Mouse (Mus musculus): Measurements from ENCODE around the gene Gm48552.
A peak's percentile ranks its signal among the peaks of the same experiment; 100 is the strongest.

Gene Gm48552

DNA sequence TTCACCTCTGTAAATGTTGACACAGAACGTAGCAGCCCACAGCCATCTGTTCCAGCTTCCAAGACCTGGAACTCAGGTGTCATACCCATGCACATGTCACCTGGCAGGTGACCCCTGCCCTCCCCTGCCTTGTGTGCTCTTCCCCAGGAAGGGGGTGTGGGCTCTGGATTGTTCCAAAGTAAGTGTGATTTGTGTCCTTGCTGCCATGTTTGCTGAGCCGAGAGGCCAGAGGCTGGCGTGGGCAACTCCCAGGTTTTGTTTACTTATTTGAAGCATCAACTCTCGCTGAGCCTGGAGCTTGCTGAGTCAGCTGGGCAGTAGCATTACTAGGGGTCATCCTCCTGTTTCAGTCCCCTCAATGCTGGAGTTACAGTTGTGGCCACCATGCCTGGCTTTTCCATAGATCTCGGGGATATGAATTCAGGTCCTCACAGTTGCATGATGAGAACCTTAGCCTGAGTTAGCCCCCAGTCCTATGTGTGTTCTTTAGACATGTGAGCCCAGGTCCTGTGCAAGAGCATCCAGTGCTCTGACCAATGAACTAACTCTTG, at the start of gene Gm48552:
Gene Gm48552, plus strand, starts transcription at position 501 of the 551 bp plus-strand sequence.
- DNase-seq = no peak

DNA sequence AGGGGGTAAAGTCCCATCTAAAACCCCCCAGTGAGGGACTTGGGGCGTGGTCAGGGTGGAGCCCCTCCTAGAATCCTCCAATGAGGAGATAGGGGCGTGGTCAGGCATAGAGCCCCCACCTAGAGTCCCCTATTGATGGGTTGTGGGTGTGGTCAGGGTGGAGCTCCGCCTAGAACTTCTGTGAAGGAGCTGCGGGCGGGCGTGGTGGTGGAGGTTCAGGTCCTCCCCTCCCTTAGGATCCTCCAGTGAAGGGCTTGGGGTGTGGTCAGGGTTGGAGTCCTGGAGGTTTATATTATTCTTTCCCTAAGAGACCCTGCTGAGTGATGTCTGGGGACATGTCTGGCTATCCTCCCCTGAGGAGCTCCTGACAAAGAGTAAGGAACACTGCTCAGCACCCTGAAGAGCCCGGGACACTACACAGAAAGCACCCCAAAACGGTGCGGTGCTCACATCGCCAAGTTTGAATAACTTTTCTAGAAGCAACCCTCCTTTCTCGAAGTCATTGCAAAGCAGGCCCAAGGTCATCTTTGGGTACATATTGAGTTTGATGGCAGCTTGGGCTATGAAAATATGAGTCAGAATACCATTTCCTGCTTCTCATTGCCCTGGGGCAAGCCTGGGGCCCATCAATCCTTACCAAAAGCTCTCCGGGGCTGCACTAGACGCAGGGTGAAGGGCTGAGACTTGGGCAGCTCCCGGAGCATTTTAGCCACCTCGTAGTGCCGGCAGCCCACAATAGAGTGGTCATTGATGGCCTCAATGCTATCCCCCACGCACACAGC, 48.1 kb upstream of the Gm48552 start:
- peak; percentile 92 for DNase-seq

DNA sequence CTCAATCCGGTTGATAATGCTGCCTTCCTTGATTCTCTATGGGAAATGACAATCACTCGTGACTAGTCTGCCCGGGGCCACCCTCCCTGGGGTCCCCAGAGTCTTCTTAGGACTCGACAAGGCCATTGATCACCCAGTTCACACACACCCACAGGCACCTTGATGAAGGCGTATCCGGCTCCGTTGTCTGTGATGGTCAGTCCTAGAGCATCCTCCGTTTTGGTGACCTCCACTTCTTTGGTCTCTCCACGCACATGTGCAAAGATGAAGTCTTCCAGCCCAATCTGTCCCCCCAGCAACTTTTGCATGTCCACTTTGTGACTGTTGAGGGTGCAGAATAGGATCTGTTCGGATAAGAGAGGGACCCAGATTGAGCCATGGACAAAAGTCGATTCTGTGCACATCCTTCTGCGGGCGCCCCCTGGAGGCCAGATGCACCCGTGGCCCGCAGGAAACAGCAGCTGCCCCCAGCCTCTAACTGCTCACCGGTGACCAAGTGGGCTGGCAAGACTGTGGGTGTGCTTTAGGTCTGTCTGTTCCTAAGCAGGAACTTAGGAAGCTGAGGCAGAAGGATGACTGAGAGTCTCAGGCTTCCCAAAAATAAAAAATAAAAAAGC, 47.4 kb upstream of the Gm48552 start:
- DNase-seq = peak; percentile 95

DNA sequence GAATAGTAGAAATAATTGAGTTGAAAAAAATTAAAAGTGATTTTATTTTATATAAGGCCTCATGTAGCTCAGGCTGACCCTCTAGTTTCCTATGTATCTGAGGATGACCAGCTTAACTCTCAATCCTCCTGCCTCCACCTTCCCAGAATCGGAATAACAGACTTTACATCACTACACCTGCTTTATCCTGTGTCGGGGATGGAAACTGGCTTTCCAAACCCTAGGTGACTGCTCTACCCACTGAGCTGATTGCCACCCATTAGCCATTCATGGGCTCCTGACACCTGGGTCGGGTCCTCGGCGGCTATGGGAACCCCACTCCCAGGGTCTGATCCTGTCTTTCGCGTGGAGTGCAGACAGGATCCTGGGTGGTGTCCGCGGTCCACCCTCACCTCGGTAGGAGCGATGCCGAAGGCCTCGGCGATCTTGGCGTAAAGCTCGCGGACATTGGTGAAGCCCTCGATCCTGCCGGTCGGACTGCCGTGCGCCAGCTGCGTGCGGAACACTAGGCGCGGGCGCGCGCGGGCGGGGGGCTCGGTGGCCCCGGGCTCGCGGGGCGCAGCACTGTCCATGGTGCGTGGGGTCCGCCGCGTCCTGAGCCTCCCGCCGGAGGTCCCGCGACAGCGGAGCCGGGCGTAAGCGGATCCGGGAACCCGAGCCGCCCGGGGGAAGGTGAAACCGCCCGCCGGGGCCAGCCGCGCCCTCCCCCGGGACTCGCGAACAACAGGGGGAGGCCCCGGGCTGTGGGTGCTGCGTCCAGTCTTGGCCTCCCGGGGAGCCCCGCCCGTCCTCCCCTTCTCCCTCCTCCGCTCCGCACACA, 45.9 kb upstream of the Gm48552 start, which contains the start of gene Gipc3:
Gene Gipc3, minus strand, starts transcription at position 581 of the 820 bp plus-strand sequence.
- DNase-seq = peak; percentile 95

DNA sequence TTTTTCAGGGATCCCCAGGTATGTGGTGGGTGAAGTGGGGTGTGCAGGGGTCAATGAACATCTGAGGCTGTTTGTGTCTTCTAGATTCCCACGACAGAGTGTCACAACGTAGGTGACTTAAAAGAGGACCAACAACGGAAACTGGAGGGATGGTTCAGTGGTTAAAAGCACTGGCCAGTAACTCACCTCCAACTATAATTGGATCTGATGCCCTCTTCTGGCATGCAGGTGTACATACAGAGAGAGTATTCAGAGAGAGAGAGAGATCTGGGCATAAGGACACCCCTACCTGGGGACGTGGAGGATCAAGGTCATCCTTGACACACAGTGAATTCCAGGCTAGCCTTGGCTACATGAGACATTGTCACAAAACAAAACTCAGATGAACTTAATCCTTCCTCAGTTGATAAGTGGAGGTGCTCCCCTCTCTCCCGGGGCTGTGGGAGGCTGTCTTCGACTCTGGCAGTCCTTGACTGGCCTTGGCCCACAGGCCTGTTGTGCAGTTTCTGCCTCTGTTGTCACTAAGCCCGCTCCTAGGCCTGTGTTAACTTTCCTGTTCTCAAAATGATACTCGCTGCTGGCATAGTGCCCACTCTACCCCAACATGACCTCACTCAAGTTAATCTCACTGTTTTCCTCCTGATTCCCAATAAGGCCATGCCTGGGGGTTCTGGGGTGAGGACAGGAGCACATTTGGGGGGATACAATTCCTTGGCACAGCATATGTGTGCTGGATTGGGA, 44.2 kb upstream of the Gm48552 start:
- DNase-seq = no peak

DNA sequence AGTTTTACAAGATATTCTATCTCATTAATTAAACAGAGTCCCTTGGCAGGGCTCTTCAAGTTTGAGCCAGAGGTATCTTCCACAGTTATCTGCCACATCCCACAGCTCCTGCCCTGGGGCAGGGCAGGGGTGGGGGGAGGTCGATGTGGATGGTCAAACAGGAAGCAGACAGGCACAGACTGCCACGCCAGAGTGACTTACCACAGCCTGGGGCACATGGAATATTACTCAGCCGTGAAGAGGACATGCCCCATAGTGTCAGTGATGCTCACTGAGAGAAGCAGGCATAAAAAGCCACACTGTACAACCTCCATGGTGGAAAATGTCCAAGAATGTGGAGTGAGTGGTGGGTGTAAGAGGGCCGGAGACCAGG, 43.7 kb upstream of the Gm48552 start:
- no peak for DNase-seq

DNA sequence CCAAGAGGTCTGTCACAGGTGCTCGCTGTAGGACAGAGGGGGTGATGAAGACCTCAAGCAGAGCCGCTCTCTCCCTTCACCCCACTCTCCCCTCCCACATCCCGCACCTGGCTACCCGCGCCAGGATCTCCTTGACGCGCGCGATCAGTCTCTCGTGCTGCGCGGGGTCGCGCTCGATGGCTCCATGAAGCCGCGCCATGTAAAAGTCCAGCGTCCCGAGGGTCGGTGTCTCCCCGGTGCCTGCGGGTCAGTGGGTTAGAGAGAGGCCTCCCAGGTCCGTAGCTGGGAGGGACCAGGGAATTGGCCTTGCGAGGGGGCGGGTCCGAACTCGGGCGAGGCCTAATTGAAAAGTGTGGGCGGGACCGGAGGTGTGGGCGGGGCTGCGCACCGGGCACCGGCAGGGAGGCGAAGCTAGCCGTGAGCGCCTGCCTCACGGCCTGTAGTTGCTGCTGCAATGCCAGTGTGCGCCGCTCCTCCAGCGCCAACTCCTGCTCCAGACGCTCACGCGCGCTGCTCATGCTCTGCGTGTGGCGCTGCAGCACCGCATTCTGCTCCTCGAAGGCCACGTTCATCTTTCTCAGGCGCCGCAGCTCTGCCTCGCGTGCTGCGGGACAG, 42.2 kb upstream of the Gm48552 start:
- DNase-seq = peak; percentile 95

DNA sequence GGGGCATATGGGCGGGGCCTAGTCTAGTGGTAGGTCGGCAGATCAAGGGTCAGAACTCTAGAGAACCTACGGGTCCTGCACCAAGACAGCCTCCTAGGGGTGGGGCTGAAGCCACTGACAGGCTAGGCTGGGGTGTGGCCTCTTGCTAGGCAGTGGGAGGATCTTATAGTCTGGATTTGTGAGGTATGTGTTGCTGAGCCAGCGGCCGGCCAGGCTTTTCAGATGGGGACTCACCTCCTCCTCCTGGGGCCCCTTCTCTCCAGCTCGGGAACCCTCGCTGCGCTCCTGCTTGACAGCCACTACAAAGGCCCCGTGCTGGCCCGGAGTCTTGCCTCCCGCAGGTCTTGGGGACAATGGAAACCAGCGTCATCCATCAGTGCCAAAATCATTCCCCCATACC, 39.7 kb upstream of the Gm48552 start:
- DNase-seq = peak; percentile 97

DNA sequence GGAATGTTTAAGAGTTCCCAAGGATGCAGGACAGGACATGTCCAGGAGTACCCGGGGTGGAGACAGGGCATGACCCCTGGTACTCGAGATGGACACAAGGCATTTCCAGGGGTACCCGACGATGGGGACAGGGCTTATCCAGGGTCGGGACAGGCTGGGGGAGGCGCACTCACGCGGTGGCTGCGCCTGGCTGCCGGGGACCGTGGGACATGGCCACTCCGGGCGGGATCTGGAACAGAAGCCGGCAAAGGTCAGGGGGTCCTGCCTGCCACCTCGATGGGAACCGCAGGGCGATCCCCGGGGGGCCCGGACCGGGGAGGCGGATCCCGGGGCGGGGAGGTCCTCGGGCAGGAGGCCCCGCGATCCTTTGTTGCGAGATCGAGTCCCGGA, 38.8 kb upstream of the Gm48552 start:
- DNase-seq = no peak

DNA sequence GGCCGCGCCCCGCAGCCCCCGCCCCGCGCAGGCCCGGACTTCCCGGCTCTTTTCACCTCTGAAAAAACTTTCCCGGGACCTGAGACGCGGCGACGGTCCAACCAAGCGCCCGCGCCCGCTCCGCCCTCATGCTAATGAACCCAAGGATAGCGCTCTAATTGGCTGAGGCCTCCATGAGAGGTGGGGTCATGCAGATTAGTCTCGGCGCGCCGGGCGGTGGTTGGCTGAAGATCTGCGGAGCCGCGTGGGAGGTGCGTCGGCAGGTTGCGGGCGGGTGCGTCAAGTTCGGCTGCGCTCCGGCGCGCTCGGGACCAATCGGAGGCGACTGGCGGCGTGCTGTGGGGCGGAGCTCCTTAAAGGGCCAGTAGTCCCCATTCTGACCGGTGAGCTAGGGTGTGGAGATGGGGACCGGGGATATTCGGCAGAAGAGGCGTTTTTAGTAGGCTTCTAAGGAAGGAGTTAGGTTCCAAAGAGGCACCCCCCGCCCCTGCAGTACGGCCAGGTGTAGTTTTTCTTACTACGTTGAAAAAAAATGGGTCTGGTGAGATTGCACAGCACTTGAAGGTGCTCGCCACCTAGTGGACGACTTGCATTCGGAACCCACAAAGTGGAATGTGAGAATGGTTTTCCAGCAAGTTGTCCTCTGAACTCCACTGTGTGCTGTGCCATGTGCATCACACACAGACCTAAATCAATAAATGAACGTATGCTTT, 38.3 kb upstream of the Gm48552 start, which contains the start of gene Hmg20b:
Gene Hmg20b, minus strand, starts transcription at position 130 of the 713 bp plus-strand sequence.
- peak; percentile 100 for DNase-seq

DNA sequence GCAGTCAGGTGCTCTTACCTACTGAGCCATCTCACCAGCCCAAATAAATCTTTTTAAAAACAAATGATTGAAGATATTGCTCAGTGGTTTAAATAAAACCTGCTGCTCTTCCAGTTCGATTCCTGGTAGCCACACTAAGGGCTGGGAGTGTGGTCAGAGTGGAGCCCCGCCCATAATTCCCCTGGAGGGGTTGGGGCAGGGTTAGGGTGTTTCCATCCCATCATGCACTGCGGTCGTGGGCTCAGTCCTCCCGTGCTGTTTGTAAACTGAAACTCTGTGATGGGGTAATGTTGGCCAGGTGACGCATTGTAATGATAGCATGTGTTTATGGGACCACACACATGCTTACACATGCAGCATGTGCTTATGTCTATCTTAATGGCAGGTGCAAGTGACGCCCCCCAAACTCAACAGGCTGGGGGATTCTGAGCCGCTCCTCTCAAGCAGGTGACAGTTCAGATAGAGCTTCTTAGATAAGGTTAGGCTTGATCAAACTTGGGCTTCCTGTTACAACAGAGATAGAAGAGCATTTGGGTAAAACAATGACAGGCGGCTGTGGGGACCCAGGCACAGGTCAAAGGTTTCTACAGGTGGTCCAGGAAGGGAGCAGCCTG, 37.0 kb upstream of the Gm48552 start:
- DNase-seq = peak; percentile 93

DNA sequence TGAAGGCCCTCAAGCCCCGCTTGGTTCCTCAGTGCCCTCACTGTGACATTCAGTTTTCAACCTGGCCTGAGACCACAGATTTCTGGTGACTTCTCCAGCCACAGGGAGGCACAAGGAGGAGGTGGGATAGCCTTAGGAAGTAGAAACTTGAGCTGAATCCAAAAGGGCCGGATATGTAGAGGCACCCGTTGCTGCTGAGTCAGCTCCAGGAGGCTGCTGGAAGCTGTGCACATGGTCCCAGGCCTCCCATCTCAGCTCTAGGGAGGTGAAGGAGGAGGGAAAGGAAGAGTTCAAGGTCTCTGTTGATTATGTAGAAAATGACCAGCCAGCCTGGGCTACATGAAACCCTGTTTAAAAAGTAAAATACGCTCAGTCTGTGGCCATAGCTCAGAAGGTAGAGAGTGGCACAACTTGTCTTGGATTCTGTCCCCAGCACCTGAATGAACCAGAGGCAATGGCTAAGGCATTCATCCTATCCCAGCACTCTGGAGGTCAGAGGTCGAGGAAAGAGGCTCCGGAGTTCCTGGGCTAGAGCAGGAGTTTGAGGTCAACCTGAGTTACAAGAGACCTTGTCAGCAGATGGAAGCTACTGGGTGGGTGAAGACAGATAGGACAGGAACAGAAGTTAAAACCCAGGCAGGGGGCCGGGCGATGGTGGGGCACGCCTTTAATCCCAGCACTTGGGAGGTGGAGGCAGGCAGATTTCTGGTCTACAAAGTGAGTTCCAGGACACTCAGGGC, 33.9 kb upstream of the Gm48552 start:
- DNase-seq = peak; percentile 92

DNA sequence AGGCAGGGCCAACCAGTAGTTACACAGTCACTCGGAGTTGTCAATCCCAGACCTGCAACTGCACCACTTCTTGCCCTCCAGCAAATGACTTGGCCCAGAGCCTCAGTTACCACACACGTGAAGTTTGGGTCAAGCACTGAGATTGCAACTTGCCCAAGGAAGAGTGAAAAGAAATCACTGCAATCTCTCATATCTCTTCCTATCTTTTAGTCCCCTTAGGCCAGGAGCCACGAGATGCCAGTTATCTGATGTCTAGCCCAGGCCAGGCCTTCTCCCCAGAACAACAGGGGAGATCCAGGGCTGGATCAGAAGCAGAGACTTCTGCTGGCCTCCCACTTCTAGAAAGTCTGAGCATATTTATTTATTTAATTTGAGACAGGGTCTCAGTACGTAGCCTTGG, 33.3 kb upstream of the Gm48552 start:
- DNase-seq = no peak

DNA sequence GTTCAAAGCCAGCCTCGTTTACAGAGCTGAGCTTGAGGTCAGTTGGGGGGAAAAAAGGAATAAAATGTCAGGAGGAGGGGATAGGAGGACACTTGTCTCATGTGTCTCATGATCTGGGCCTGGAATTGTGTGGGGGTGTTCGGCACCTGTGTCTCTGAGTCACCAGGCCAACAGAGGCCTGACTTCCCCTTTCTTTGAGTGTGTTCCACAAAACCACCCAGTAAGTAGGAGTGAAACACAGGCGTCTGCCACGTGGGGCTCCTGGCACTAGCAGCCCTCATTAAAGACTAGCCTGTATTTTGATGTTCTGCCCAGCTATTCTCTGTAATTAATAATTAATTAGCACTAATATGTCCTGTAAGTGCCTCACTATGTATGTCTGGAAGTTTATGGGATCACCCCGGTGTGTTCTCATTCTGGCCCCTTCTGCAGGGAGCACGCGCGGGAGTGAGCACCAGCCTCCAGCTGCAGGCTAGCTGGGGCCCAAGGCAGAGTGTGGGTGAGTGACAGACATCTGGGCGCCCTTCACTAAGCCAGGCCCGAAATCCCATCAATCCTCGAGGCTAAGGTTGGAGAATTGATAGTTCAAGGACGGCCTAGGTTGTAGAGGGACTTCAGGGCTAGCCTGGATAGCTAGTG, 32.3 kb upstream of the Gm48552 start:
- DNase-seq = peak; percentile 96

DNA sequence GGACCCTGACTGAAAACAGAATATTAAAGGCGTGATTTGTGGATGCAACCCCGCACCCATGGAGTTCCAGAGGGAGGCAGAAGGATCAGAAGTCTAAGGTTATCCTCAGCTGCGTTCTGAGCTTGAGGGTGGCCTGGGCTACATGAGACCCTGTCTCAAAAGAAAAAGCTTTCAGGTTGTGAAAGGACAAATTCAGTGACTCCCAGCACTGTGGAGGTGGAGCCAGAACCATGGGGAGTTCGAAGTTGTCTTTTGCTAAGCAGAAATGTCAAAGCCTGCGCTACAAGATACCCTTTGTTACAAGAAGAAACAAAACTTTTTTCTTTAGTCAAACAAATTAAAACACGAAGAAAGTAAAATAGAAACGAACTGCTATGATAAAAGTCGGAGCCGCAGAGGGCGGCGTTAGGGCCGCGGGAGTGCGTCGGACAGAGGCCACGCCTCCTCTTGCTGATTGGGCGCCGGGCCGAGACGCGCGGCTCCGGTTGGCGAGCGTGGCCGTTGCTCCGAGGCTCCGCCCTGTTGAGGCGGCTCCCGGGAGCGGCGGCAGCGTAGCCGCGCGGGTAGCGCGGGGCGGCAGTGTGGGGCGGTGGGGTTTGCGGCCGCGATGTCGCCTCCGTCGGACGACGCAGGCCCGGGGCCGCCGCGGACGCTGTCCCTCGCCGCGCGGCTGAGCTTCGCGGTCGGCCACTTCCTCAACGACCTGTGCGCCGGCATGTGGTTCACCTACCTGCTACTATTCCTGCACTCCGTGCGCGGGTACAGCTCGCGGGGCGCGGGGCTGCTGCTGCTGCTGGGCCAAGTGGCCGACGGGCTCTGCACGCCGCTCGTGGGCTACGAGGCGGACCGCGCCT, 31.6 kb upstream of the Gm48552 start, which contains the start of gene Mfsd12:
Gene Mfsd12, plus strand, starts transcription at position 501 of the 854 bp plus-strand sequence.
- peak; percentile 99 for DNase-seq

DNA sequence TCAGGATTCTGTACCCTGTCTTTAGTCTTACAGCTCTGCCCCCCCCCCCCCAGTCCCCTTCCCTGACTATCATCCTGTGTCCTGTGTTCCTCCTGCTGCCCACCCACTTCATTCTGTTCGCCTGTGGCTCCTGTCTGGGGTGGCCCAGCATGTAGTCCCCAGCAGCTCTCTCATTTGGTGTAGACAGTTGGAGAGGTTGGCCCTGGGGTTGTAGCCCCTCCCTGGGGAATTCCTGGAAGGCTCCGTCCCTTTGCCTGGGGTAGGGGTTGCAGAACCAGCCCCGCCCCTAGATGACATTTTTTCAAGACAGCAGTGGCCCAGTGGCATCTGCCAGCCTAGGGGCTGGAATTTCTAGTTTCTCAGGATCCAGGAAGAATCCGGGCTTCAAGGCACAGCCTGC, 30.6 kb upstream of the Gm48552 start:
- peak; percentile 94 for DNase-seq

DNA sequence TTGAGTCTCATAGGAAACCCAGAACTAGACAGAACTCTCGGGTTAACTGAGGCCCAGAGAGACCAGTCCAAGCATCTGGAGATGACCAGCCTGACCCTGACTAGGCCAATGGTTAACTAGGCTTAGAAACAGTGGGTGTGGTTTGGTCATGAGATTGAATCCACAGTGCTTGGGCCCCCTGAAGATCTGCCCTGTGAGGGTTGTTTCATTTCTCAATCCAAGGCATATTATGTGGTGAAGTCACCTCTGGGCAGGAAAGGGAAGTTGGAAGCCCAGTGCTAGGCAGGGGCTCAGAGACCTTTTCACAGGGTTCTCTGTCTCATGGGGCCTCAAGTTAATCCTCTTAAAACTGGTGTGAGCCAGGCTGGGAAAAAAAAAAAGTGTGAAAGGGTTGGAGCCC, 30.0 kb upstream of the Gm48552 start:
- DNase-seq = no peak

DNA sequence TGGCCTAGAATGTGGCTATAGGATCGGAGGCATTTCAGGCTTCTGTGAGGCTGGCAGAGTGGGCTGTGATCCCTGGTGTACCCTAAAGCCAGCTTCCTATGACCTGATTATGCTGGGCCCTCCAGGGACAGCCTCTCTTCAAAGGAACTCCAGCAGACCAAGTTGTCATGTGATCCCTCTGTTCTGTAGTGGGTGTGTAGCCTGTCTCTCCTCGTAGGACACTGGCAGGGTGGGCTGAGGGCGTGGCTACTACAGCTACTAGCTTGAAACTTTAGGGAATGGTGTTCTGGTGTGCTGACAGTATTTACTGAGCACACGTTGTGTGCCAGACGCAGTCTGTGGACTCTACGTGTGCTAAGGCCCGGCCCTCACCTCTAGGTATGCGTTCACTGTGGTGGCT, 28.1 kb upstream of the Gm48552 start:
- no peak for DNase-seq

Data from heart, adult 11 months (tissue).